Mouse (Mus musculus): ENCODE measurements around the gene Krr1. TPM values are rescaled to one million over a fixed set of nuclear protein-coding genes. Genes with fewer than 3 reads are reported as not detected.
"Not testable (repeated sequence)": the region's sequence is repeated elsewhere in the genome, so short reads cannot be mapped to it uniquely, and the experiment has no call there.

The Krr1 gene
- polyA plus RNA-seq, 1 experiment from 2014 or later = 22.7 TPM

- not testable (repeated sequence) for H3K27me3 ChIP-seq (replicated peaks); H3K4me2 ChIP-seq; H3K4me1 ChIP-seq; ATAC-seq (ENCODE audit: extremely low read depth, insufficient number of reproducible peaks, low FRiP score, low TSS enrichment); H3K4me3 ChIP-seq; H3K27ac ChIP-seq (replicated peaks); H3K36me3 ChIP-seq; H3K9me3 ChIP-seq; H3K9ac ChIP-seq
- 55% methylated on average over 1 of the region's 1 CpGs for WGBS
Observed at GRCm38 (mm10) chr10:112009511-112009910, 37.0 kb downstream of the Krr1 start.

- Histone ChIP-seq H3K27me3 (replicated peaks) (no peaks in the 10 kb centered on the region), H3K4me1 (no peaks in the 10 kb centered on the region)
- WGBS = 60% methylated on average over 2 of the region's 2 CpGs
Observed at GRCm38 (mm10) chr10:112023585-112023984, 51.1 kb downstream of the Krr1 start.

DNA sequence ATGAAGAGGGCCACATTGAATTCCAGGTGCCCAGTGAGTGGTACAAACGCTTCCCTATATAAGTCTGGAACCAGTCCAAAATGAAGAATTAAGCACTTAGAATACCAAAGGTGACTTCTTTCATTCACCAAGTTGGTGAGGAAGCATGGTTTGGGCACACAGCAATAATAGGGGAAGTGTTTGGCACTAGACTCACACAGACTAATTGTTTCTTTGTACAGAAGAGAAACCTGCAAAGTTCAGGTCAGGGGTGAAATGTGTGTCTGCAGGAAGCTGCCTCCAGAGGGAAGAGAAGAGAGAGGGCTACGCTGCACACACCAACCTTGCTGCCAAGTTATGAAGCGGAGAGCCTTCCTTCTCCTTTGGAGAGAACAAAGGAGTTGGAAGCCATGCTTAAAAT lies 56.2 kb downstream of the Krr1 start:
- H3K9me3 ChIP-seq; ATAC-seq (ENCODE audit: extremely low read depth, insufficient number of reproducible peaks, low FRiP score, low TSS enrichment); H3K9ac ChIP-seq; H3K36me3 ChIP-seq; H3K27ac ChIP-seq (replicated peaks); H3K4me2 ChIP-seq; H3K27me3 ChIP-seq (replicated peaks); H3K4me3 ChIP-seq; H3K4me1 ChIP-seq: not testable (repeated sequence)
- WGBS = 70% methylated on average over 3 of the region's 3 CpGs

More at GRCm38 (mm10) chr10:112023585-112023984, 51.1 kb downstream of the Krr1 start:
- Histone ChIP-seq H3K36me3 (no peaks in the 10 kb centered on the region), H3K4me2 (no peak overlapping the region), H3K4me3 (no peak overlapping the region), H3K9ac (no peak overlapping the region), H3K9me3 (0 out of 2 replicates have a peak, but pooled peaks cover 3% of the 10 kb centered on the region), H3K27ac (replicated peaks) (no peak overlapping the region)
- no peak for ATAC-seq (ENCODE audit: extremely low read depth, insufficient number of reproducible peaks, low FRiP score, low TSS enrichment)

Other genes with a start within 250 kb of the Krr1 start
- 1.6 and 2.6 TPM in 2 replicates for gene Glipr1, start 30.0 kb downstream of the Krr1 start, polyA plus RNA-seq (2015; fragmentation: Nextera tagmentation; extraction: Ambion mirVana)
- not detected in 2 replicates for gene Glipr1l1, start 87.5 kb downstream of the Krr1 start, polyA plus RNA-seq (2015; fragmentation: Nextera tagmentation; extraction: Ambion mirVana)
- gene Glipr1l2, start 110.7 kb downstream of the Krr1 start, polyA plus RNA-seq (2015; fragmentation: Nextera tagmentation; extraction: Ambion mirVana) = not detected in 2 replicates
- not detected in 2 replicates for gene Glipr1l3, start 187.7 kb downstream of the Krr1 start, polyA plus RNA-seq (2015; fragmentation: Nextera tagmentation; extraction: Ambion mirVana)
- gene Caps2, start 191.0 kb downstream of the Krr1 start, polyA plus RNA-seq (2015; fragmentation: Nextera tagmentation; extraction: Ambion mirVana) = 0.06 and 0.24 TPM in 2 replicates

Measured in heart, embryonic 13.5 days (tissue).